Mouse (Mus musculus) left cerebral cortex, postnatal 36 days (tissue): ENCODE measurements at regions not wholly inside any gene's neighbourhood (a gene's known extent, or its start where the extent isn't known, plus 50 kb on each side); places are given as distances from the start of the nearest gene placed in this dataset.
"Not testable (repeated sequence)": the region's sequence is repeated elsewhere in the genome, so short reads cannot be mapped to it uniquely, and the experiment has no call there.

Experiments used
- DNase-seq, 2 experiments: peaks; one replicate each; pipeline ENCODE4 v3.0.0; 2021 to 2022; ENCODE audit warnings: low spot score in 2 of 2, mixed read lengths in 1 of 2
- intact Hi-C: fragments of 180-260 bp; cut with DNase I; formaldehyde crosslinking; loops from one replicate; pipeline ENCODE4 v1.15.1; 2025

- no peak for DNase-seq
- intact Hi-C loops = no loop called here
These were observed 56.5 kb downstream of the Gm8797 start for GRCm38 (mm10) chr3:5806947-5807575.

GRCm38 (mm10) chr3:5811071-5811590, 60.5 kb downstream of the Gm8797 start:
- intact Hi-C loops = no loop called here
- DNase-seq = no peak

GRCm38 (mm10) chr3:5820243-5820642, 69.6 kb downstream of the Gm8797 start:
- intact Hi-C loops, DNase-seq: not testable (repeated sequence)

GRCm38 (mm10) chr3:5860237-5860636, 109.6 kb downstream of the Gm8797 start:
- intact Hi-C loops = not testable (repeated sequence)
- peak; percentile 100 for DNase-seq

- intact Hi-C loops = no loop called here
- DNase-seq = no peak
These were observed 119.8 kb downstream of the Gm8797 start for GRCm38 (mm10) chr3:5870407-5870806.

DNA sequence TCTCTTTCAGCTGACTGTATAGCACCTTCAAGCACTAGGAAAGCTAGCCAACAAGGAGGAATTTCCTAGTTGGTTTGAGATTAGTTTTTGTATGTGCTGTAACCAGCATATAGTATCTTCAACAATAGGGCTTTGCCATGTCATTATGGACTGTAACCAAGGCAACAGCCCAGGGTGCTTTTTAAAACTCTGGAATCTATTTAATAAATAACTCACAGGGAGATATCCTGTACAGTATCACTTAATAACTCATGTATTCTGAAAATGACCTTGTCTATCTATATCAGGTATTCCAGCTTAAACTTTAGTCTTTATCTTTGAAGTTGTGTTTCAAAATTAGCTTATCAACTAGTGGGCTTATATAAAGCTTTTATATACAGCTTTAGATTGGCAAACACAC, 128.5 kb downstream of the Gm8797 start:
- intact Hi-C loops = no loop called here
- DNase-seq = no peak

GRCm38 (mm10) chr3:5917536-5917935, 166.9 kb downstream of the Gm8797 start:
- intact Hi-C loops = no loop called here
- no peak for DNase-seq

DNA sequence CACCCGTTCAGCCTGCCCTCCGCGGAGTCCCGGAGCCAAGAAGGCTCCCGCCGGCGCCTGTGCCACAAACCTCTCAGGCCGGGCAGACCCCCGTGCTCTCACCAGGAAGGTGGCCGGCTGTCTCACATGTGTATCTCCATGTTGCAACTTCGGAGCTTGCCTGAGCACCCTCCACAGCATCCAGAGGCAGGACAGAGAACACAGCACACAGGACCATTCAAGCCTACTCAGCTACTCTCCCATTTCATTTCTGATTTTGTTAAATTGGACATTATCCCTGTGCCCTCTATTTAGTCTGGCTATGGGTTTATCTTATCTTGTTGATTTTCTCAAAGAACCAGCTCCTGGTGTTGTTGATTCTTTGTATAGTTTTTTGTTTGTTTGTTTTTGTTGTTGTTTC, 199.6 kb downstream of the Gm8797 start:
- DNase-seq, intact Hi-C loops: not testable (repeated sequence)

DNA sequence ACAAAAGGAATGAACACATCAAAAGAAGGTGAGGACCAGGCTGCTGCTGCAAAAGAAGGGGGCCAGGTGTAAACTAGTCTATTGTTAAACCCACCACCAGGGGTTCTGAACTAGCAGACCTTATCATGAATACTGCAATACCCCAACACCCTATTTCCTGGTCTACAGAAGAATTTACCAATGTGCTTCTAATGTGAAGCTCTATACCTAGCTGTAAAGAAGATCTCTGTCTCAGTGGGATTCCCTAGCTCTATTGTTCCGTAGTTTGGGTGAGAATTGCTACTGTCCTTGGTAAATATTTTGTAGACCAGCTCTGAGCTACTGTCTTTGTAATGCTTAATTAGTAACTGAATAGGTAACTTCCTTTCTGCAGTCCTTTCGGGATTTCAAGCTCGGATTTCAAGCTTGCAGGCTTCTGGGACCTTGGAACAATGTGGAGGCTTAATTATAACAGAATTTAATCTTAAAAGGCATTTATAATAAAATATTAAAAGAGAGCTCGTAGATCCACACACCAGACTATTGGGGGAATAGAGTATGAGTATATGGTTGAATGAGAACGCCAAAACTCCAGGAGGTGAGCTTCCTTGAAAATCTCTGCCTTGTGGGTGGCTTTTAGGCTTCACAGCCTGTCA, 238.5 kb downstream of the Gm8797 start:
- DNase-seq, intact Hi-C loops: not testable (repeated sequence)

DNA sequence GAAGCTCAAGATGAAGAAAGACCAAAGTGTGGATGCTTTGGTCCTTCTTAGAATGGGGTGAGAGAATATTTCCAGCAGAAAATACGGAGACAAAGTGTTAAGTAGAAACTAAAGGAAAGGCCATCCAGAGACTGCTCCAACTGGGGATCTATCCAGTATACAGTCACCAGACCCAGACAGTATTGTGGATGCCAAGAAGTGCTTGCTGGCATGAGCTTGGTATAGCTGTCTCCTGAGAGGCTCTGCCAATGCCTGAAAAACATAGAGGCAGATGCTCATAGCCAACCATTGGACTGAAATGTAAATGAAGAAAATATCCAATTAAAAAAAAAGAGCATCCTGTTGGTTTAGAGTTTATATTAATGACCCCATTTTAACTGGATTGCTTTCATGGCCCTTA, 253.8 kb downstream of the Gm8797 start:
- DNase-seq = no peak
- intact Hi-C loops = no loop called here

DNA sequence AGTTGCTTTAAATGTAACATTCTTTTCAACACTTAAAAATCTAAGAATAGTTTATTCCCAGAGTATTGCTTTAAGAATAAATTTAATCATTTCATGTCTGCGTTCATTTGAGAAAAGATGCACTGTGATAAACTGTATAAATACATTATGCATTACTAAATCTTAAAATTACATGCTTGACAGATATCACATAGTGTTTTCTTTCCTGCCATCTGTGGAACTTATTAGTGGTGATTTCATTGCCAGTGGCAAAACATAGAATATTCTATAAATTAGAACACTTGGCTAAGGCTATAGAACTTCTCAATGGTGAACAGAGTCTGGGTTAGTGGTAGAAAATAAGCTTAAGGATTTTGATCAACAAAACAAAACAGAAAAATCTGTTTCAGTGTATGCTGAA, 268.1 kb downstream of the Gm8797 start:
- no peak for DNase-seq
- intact Hi-C loops = no loop called here

DNA sequence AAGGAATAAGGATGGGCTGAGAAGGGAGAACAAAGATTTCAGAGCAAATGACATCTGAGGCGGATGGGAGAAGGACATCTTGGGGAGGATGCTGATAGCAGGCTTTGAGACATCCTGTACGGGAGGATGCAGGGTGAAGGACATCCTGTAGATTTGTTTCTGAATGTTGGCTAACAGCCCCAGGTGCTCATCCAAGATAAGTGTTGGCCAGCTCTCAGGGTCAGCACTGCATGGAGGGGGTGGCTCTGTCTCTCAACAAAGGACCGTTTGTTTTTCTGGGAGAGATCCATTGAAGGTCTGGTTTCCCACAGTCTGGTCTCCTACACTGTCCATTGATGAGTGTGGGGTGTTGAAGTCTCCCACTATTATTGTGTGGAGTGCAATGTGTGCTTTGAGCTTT, 290.7 kb downstream of the Gm8797 start:
- intact Hi-C loops, DNase-seq: not testable (repeated sequence)

GRCm38 (mm10) chr3:6049472-6050045, 299.0 kb downstream of the Gm8797 start:
- no peak for DNase-seq
- intact Hi-C loops = no loop called here

DNA sequence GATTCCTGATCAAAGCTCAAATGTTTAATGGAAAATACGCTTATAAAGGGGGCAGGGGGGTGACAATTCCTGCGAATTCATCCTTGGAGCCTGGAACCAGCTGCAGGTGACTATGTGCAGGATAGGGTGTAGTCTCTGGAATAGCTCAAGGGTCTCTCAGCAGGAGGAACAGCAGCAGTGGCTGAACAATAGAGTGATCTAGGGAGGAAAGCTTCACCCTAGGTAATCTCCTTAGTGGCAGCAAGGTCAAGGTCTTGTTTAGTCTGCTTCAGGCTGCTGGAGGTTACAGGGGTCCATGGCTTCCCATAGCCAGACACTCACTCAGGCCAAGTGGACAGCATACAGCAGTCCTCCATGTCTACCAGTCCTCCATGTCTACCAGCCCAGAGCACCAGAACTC, 301.3 kb downstream of the Gm8797 start:
- no peak for DNase-seq
- intact Hi-C loops = no loop called here

DNA sequence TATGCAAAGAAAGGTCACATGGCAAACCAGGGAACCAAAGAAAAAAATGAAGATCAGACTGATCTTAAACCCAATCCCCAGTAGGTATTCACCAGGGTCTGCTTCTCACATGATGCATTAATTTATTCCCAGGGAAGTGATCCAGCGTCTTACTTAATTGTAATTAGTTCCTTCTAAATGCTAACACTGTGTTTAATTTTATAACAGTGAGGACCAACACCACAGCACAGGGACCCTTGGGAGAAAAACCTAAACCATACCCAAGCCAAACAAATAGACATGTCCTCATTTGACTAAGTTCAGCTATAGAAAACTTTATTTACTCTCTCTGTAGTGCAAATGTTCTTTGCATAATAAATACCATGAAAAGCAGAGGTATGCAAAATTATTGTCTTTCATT, 333.2 kb downstream of the Gm8797 start:
- intact Hi-C loops = no loop called here
- no peak for DNase-seq

GRCm38 (mm10) chr3:6087267-6087666, 336.7 kb downstream of the Gm8797 start:
- intact Hi-C loops = no loop called here
- no peak for DNase-seq

GRCm38 (mm10) chr3:6093931-6094330, 343.3 kb downstream of the Gm8797 start:
- DNase-seq = no peak
- intact Hi-C loops = no loop called here

- intact Hi-C loops, DNase-seq: not testable (repeated sequence)
These were observed 343.8 kb downstream of the Gm8797 start for GRCm38 (mm10) chr3:6094410-6094809.

- intact Hi-C loops = no loop called here
These were observed 350.3 kb downstream of the Gm8797 start for GRCm38 (mm10) chr3:6100863-6101262.

DNA sequence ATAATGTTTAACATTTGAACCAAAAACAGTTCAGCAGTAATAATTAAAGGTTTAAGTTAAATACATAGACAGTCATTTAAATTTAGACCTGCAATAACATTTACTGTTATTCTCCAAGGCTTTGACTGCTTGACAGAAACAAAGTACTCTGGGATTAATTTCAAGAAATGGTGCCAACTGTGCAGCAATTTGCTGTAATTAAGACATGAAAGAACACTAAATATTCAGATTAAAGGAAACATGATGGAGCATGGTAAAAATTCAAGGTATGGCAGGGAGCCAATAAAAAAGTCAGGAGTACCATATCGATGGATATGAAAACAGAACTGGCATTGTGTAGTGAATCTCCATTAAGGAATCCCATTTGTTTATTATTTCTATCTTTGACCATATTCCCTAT, 352.3 kb downstream of the Gm8797 start:
- intact Hi-C loops = no loop called here
- DNase-seq = no peak

More at GRCm38 (mm10) chr3:6100863-6101262, 350.3 kb downstream of the Gm8797 start:
- DNase-seq = no peak

DNA sequence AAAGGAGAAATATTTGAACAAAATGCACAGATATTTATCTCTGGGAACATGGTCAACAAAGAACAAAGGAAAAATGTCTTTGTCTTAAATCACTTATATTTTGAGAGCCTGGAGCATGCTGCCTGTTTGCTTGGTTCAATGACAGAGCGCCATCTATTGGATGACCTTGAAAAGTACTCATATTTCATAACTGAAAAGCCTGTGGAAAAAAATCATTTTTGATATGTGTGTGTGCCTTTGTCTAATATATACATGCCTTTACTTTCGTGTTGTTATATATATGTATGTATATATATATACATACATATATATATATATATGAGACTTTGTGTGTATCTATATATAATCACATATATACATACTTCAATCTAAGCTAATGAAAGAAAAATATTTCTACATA, 356.1 kb downstream of the Gm8797 start:
- DNase-seq = no peak
- intact Hi-C loops = no loop called here
